Mouse (Mus musculus) neural tube, embryonic 12.5 days (tissue): Measurements from ENCODE around the gene Dda1. TPM values are rescaled to one million over a fixed set of nuclear protein-coding genes. Genes with fewer than 3 reads are reported as not detected.

Experiments
- ATAC-seq: fragments of 200-750 bp; cut with Nextera tagmentation; 2 replicates; pipeline ENCODE4 v1.8.0; 2017; ENCODE audit warnings: low read depth, mild to moderate bottlenecking, moderate TSS enrichment, moderate library complexity; ENCODE audit not compliant: low FRiP score
- H3K27ac ChIP-seq: fragments of 300-500 bp; sonication (generic); 2 replicates; pipeline ENCODE4 v1.5.1; 2016
- H3K27me3 ChIP-seq: fragments of 300-500 bp; sonication (generic); replicated peaks from 2 replicates; pipeline ENCODE4 v1.6.1; 2016; ENCODE audit warnings: mild to moderate bottlenecking
- H3K36me3 ChIP-seq: fragments of 300-500 bp; sonication (generic); 2 replicates; pipeline ENCODE4 v1.6.1; 2016; ENCODE audit warnings: mild to moderate bottlenecking
- H3K4me1 ChIP-seq: fragments of 300-500 bp; sonication (generic); 2 replicates; pipeline ENCODE4 v1.6.1; 2016
- H3K4me2 ChIP-seq: fragments of 300-500 bp; sonication (generic); replicated peaks from 2 replicates; pipeline ENCODE4 v1.6.1; 2016; ENCODE audit warnings: mild to moderate bottlenecking
- H3K4me3 ChIP-seq: fragments of 300-500 bp; sonication (generic); 2 replicates; pipeline ENCODE4 v1.5.1; 2016
- H3K9ac ChIP-seq: fragments of 300-500 bp; sonication (generic); 2 replicates; pipeline ENCODE4 v1.6.1; 2016; ENCODE audit warnings: mild to moderate bottlenecking
- H3K9me3 ChIP-seq: fragments of 300-500 bp; sonication (generic); 2 replicates; pipeline ENCODE4 v1.6.1; 2016; ENCODE audit warnings: mild to moderate bottlenecking
- whole genome bisulfite sequencing: fragments of 180-500 bp; shearing (Covaris S2); methylation state at CpG from one replicate; pipeline ENCODE4 v1.1.7; 2016; 5-methylcytosine and 5-hydroxymethylcytosine counted together
- polyA plus RNA-seq: library from polyadenylated mRNA; unstranded; fragments of >200 nt; fragmentation: Nextera tagmentation; extraction: Ambion mirVana; gene quantifications from 2 replicates; pipeline ENCODE4 v1.2.1, GENCODE M21; 2016

Gene Dda1
- polyA plus RNA-seq, 1 experiment from 2014 or later: 189 TPM

- H3K9me3 ChIP-seq: no peaks in the 10 kb centered on the region
These were observed 1.9 kb downstream of the Dda1 start for GRCm38 (mm10) chr8:71470913-71471255.

GRCm38 (mm10) chr8:71471861-71472260, 2.9 kb downstream of the Dda1 start:
- peaks cover 44% of the 10 kb centered on the region for H3K36me3 ChIP-seq
- H3K9me3 ChIP-seq: no peaks in the 10 kb centered on the region
- no peak overlapping the region for H3K4me3 ChIP-seq
- no peaks in the 10 kb centered on the region for H3K27me3 ChIP-seq
- H3K4me2 ChIP-seq: no peak overlapping the region
- H3K9ac ChIP-seq: no peak overlapping the region
- ATAC-seq: no peak
- H3K27ac ChIP-seq: no peak overlapping the region
- 96% methylated on average over 17 of the region's 17 CpGs for WGBS
- peaks cover 28% of the 10 kb centered on the region for H3K4me1 ChIP-seq

More at GRCm38 (mm10) chr8:71470913-71471255, 1.9 kb downstream of the Dda1 start:
- H3K4me3 ChIP-seq: no peak overlapping the region
- peak overlapping the region; percentile 76; the same call in 1 of the 2 replicates for H3K4me2 ChIP-seq
- no peaks in the 10 kb centered on the region for H3K27me3 ChIP-seq
- no peak overlapping the region for H3K9ac ChIP-seq
- 86% methylated on average over 5 of the region's 5 CpGs for WGBS
- peaks cover 22% of the 10 kb centered on the region for H3K4me1 ChIP-seq
- no peak overlapping the region for H3K27ac ChIP-seq
- ATAC-seq: no peak
- H3K36me3 ChIP-seq: peaks cover 44% of the 10 kb centered on the region

DNA sequence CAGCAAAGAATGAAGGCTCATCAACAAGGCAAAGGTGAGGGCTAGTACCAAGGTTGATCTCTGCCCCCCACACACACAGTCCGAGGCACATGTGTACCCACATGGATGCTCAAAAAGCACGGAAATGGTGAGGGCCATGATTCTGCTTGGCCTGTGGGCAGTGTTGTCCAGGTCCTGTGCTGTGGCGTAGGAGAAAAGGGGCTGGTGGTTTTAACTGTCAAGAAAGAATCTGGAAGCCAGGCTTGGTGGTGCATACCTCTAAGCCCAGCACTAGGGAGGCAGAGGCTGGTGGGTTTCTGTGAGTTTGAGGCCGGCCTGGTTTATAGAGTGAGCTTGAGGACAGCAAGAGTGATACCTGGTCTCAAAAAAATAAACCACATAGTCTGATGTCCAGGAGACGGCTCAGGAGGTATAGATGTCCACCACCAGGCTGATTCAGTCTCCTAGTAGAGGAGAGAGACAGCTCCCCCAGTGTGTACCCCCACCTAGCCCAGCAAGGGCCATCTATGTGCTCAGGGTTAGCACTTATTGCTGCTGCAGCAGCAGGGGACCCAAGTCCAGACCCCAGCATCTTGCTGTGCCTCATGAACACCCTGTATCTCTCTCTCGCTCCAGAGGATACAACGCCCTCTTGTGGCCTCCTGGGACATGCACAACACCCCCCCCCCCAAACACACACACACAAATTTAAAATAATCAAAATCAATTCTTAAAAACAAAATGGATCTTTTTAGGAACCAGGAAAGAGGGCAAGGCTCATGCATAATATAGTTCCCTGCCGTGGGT, 3.8 kb downstream of the Dda1 start:
- no peak for ATAC-seq
- H3K4me2 ChIP-seq: no peak overlapping the region
- no peak overlapping the region for H3K27ac ChIP-seq
- 87% methylated on average over 8 of the region's 8 CpGs for WGBS
- peaks cover 36% of the 10 kb centered on the region for H3K4me1 ChIP-seq
- H3K9ac ChIP-seq: no peak overlapping the region
- H3K4me3 ChIP-seq: no peak overlapping the region
- H3K27me3 ChIP-seq: no peaks in the 10 kb centered on the region
- peaks cover 44% of the 10 kb centered on the region for H3K36me3 ChIP-seq
- H3K9me3 ChIP-seq: no peaks in the 10 kb centered on the region

- Histone ChIP-seq H3K9ac (no peak overlapping the region), H3K27me3 (peaks cover 6% of the 10 kb centered on the region; the same call in 1 of the 2 replicates), H3K4me3 (no peak overlapping the region), H3K4me2 (no peak overlapping the region), H3K27ac (no peak overlapping the region), H3K36me3 (peaks cover 57% of the 10 kb centered on the region), H3K9me3 (no peaks in the 10 kb centered on the region), H3K4me1 (peaks cover 36% of the 10 kb centered on the region)
- no peak for ATAC-seq
- WGBS: 95% methylated on average over 18 of the region's 18 CpGs
These were observed 5.3 kb downstream of the Dda1 start for GRCm38 (mm10) chr8:71474344-71474743.

DNA sequence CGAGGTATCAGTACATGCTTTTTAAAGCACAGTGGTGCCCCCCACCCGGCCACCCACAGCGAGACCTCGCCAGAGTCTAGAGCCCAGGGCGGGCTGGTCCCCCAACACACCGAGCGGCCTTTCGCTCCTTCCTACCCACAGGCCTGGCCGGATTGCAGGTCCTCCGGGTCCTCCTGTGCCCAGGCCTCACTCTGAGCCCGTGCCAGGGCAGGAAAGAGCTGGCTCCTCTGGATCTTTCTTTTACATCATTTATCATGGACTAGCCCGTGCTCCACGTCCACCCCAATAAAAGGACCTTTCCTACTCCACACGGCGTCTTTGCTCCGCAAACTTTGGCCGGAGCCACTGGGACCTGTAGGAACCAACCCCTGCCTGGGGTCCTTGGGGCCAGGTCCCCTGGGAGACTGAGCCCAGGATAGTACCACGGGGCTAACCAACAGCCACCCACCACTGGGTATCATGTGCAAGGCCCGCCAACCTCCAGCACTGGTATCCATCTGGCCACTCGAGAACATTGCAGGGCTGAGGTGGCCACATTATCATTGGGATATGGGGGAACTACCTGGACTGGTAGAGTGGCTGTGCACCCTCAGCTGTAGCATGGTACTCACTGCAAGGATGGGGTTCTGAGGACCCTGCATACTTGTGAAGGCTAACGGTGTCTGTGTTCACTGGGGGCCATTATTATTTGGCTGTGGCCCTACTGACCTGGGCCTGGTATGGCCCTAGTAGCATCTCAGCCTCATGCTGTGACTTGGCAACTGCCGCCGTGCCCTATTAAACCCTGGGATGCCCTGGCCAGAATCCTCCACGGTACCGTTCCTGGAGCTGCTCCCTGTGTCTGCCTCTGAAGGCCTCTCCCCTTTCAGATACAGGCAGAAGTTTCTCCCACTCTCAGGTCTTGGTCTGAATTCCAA, 6.0 kb downstream of the Dda1 start:
- Histone ChIP-seq H3K9ac (no peak overlapping the region), H3K27ac (no peak overlapping the region), H3K27me3 (peaks cover 6% of the 10 kb centered on the region; the same call in 1 of the 2 replicates), H3K36me3 (peaks cover 64% of the 10 kb centered on the region), H3K4me1 (peaks cover 32% of the 10 kb centered on the region), H3K4me3 (no peak overlapping the region), H3K4me2 (peak overlapping the region; percentile 93; the same call in 1 of the 2 replicates), H3K9me3 (no peaks in the 10 kb centered on the region)
- no peak for ATAC-seq
- WGBS: 90% methylated on average over 25 of the region's 25 CpGs

- ATAC-seq: peak; percentile 11; the same call in 1 of the 2 replicates
- 0 out of 2 replicates have a peak overlapping the region, but pooled peaks have one; percentile 76 for H3K27ac ChIP-seq
- no peaks in the 10 kb centered on the region for H3K9me3 ChIP-seq
- WGBS: 27% methylated on average over 4 of the region's 4 CpGs
- H3K27me3 ChIP-seq: peaks cover 6% of the 10 kb centered on the region; the same call in 1 of the 2 replicates
- peak overlapping the region; percentile 57 for H3K4me3 ChIP-seq
- H3K36me3 ChIP-seq: peaks cover 70% of the 10 kb centered on the region
- H3K9ac ChIP-seq: peak overlapping the region; percentile 78
- H3K4me1 ChIP-seq: peaks cover 25% of the 10 kb centered on the region
- H3K4me2 ChIP-seq: peak overlapping the region; percentile 93
These were observed 6.7 kb downstream of the Dda1 start for GRCm38 (mm10) chr8:71475702-71476075.

GRCm38 (mm10) chr8:71476099-71476940, 7.3 kb downstream of the Dda1 start:
- peak overlapping the region; percentile 93 for H3K4me2 ChIP-seq
- H3K36me3 ChIP-seq: peaks cover 73% of the 10 kb centered on the region
- peak overlapping the region; percentile 76 for H3K27ac ChIP-seq
- no peaks in the 10 kb centered on the region for H3K9me3 ChIP-seq
- H3K9ac ChIP-seq: peak overlapping the region; percentile 78
- peaks cover 26% of the 10 kb centered on the region for H3K4me1 ChIP-seq
- peak overlapping the region; percentile 57 for H3K4me3 ChIP-seq
- ATAC-seq: peak; percentile 63
- under 1% methylated on average over 100 of the region's 121 CpGs for WGBS
- peaks cover 6% of the 10 kb centered on the region; the same call in 1 of the 2 replicates for H3K27me3 ChIP-seq

- peaks cover 6% of the 10 kb centered on the region; the same call in 1 of the 2 replicates for H3K27me3 ChIP-seq
- no peak; the same call in 1 of the 2 replicates for ATAC-seq
- H3K36me3 ChIP-seq: peaks cover 73% of the 10 kb centered on the region
- no peaks in the 10 kb centered on the region for H3K9me3 ChIP-seq
- WGBS: 41% methylated on average over 14 of the region's 14 CpGs
- H3K4me2 ChIP-seq: peak overlapping the region; percentile 93
- peaks cover 28% of the 10 kb centered on the region for H3K4me1 ChIP-seq
- peak overlapping the region; percentile 78; the same call in 1 of the 2 replicates for H3K9ac ChIP-seq
- H3K4me3 ChIP-seq: peak overlapping the region; percentile 57; the same call in 1 of the 2 replicates
- 0 out of 2 replicates have a peak overlapping the region, but pooled peaks have one; percentile 76 for H3K27ac ChIP-seq
These were observed 8.3 kb downstream of the Dda1 start for GRCm38 (mm10) chr8:71477196-71477845.

DNA sequence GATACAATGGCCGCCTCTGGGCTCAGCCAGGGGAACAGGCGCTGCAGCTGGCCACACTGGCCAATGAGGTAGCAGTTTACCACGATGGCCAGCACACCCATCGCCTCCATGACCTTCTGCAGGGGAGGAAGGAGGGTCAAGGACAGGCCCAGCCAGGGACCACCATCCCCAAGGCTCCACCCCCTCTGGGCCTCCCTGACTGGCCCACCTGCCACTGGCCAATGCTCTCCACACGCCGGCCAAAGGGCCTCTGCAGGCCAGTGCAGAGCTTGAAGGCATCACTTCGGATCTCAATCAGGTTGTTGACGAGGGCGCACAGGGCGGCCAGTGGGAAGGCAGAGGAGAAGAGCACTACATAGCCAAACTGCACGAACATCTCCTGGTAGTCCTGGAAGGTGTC, 9.9 kb downstream of the Dda1 start:
- Histone ChIP-seq H3K36me3 (peaks cover 72% of the 10 kb centered on the region), H3K27me3 (peaks cover 6% of the 10 kb centered on the region; the same call in 1 of the 2 replicates), H3K4me3 (no peak overlapping the region), H3K27ac (no peak overlapping the region; the same call in 1 of the 2 replicates), H3K9me3 (no peaks in the 10 kb centered on the region), H3K4me2 (no peak overlapping the region), H3K9ac (no peak overlapping the region), H3K4me1 (peaks cover 28% of the 10 kb centered on the region)
- ATAC-seq: no peak
- WGBS: 93% methylated on average over 11 of the region's 11 CpGs

DNA sequence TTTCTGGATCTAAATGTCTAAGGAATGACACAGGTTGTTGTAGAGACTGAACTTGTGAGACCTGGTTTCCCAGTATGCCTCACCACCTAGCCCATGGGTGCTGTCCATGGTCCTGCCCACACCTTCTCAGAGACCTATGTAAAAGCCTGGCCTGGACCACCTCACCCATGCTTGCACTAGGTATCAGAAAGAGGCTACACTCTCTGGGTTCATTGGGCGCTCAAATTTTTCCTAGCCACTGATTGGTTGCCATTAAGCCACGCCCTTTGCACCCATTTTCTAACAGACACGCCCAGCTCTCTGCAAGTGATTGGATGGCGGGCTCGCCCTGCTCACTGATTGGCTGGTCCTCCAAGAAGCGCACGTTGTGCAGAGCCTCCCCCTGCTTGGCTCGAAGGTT, 14.9 kb downstream of the Dda1 start:
- Histone ChIP-seq H3K4me1 (peaks cover 29% of the 10 kb centered on the region), H3K36me3 (peaks cover 56% of the 10 kb centered on the region)

GRCm38 (mm10) chr8:71484736-71485135, 15.7 kb downstream of the Dda1 start:
- Histone ChIP-seq H3K4me1 (peaks cover 38% of the 10 kb centered on the region), H3K9ac (peak overlapping the region; percentile 97), H3K9me3 (no peaks in the 10 kb centered on the region), H3K4me2 (peak overlapping the region; percentile 76), H3K4me3 (peak overlapping the region; percentile 87; the same call in 1 of the 2 replicates), H3K27ac (no peak overlapping the region), H3K27me3 (no peaks in the 10 kb centered on the region), H3K36me3 (peaks cover 48% of the 10 kb centered on the region)
- no peak for ATAC-seq
- 94% methylated on average over 19 of the region's 19 CpGs for WGBS

More for the DNA sequence above, 14.9 kb downstream of the Dda1 start:
- no peaks in the 10 kb centered on the region for H3K9me3 ChIP-seq
- H3K9ac ChIP-seq: no peak overlapping the region
- H3K27me3 ChIP-seq: peaks cover 2% of the 10 kb centered on the region; the same call in 1 of the 2 replicates
- 51% methylated on average over 8 of the region's 8 CpGs for WGBS
- H3K27ac ChIP-seq: no peak overlapping the region
- H3K4me2 ChIP-seq: peak overlapping the region; percentile 76
- no peak overlapping the region for H3K4me3 ChIP-seq
- no peak for ATAC-seq
